Mouse (Mus musculus): ENCODE data around the gene Apobec1. TPM values are rescaled to one million over a fixed set of nuclear protein-coding genes. Genes with fewer than 3 reads are reported as not detected.

Apobec1 gene
- polyA plus RNA-seq, 1 experiment from 2014 or later = 2.0 TPM

DNA sequence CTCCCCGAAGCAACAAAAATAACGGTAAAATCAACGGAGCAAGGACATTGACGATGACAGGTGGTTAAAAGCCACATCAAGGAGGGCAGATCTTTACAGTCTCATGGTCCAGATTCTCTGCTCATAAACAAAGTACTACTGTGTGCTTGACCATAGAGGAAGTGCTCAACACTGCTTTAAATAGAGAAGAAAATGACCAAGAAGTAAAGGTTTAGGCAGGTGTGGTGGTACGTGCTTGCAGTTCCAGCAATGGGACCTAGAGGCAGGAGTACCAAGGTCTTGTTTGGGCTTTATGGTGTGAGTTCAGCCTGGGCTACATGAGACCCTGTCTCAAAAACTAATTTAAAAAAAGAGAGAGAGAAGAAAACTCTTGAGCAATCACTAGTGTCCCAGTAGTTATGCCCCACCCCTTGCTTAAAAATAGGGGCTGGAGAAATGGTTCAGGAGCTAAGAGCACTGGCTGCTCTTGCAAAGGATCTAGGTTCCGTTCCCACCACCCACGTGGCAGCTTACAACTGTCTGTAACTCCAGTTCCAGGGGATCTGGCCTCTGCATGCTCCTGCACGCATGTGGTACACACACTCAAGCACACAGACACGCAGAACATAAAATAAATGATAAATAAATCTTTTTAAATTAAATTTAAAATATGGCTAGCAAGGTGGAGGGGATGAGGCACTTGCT is 3.0 kb downstream of the Apobec1 start:
- Histone ChIP-seq H3K27ac (ENCODE audit: low read depth, low read length) (no peak overlapping the region), H3K9ac (ENCODE audit: low read length) (no peak overlapping the region), H3K9me3 (ENCODE audit: control insufficient read depth, low read length) (no peaks in the 10 kb centered on the region), H3K4me2 (no peak overlapping the region), H3K4me3 (ENCODE audit: low read depth, low read length) (no peak overlapping the region), H3K36me3 (ENCODE audit: control insufficient read depth, insufficient read depth, low read length) (no peaks in the 10 kb centered on the region), H3K27me3 (ENCODE audit: control insufficient read depth, insufficient read depth, low read length) (no peaks in the 10 kb centered on the region), H3K4me1 (ENCODE audit: control insufficient read depth, insufficient read depth, low read length) (0 out of 2 replicates have a peak, but pooled peaks cover 2% of the 10 kb centered on the region)
- WGBS = 90% methylated on average over 9 of the region's 9 CpGs
- DNase-seq (ENCODE audit: low spot score, missing footprints) (no peak), ATAC-seq (ENCODE audit: low FRiP score) (no peak)

DNA sequence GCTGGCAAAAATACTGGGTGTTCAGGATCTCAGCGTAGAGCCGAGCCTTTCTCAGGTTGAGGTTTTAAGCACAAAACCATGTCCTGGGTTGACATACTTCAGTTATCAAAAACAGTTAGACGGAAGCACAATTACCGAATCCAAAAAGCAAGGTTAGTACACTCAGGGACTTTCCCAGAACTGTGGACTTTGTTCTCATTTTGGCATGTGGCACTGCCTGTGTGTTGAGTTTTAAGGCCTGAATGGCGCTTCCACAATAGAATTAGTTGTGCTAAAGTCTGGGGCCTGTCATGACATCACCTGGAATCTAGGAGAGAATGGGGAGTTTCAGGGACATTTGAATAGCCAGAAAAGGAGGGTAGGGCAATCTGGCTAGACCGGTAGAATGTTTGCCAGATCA is 3.8 kb downstream of the Apobec1 start:
- WGBS = 90% methylated on average over 6 of the region's 6 CpGs
- Histone ChIP-seq H3K4me3 (ENCODE audit: low read depth, low read length) (no peak overlapping the region), H3K27me3 (ENCODE audit: control insufficient read depth, insufficient read depth, low read length) (no peaks in the 10 kb centered on the region), H3K27ac (ENCODE audit: low read depth, low read length) (no peak overlapping the region), H3K36me3 (ENCODE audit: control insufficient read depth, insufficient read depth, low read length) (no peaks in the 10 kb centered on the region), H3K4me1 (ENCODE audit: control insufficient read depth, insufficient read depth, low read length) (0 out of 2 replicates have a peak, but pooled peaks cover 2% of the 10 kb centered on the region), H3K9me3 (ENCODE audit: control insufficient read depth, low read length) (no peaks in the 10 kb centered on the region), H3K9ac (ENCODE audit: low read length) (no peak overlapping the region), H3K4me2 (no peak overlapping the region)
- no peak for DNase-seq (ENCODE audit: low spot score, missing footprints)
- no peak for ATAC-seq (ENCODE audit: low FRiP score)

DNA sequence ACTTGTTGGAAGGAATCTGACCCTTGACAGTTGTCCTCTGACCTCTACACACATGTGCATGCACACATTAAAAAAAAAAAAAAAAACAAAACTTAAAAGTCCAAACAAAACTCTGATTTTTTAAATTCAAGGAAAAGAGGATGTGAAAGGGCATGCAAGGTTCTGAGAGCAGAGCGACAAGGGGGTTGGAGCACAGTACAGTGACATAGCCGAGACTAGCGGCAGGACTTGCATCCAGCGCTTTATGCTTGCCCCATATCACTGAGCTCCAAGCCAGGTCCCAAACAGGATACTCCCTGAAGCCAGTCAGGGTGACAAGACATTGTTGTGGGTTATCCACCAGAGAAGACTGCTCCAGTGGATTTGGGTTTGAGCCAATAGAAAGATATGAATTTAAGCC is 4.2 kb downstream of the Apobec1 start:
- H3K27me3 ChIP-seq (ENCODE audit: control insufficient read depth, insufficient read depth, low read length) = no peaks in the 10 kb centered on the region
- 0 out of 2 replicates have a peak, but pooled peaks cover 2% of the 10 kb centered on the region for H3K4me1 ChIP-seq (ENCODE audit: control insufficient read depth, insufficient read depth, low read length)
- DNase-seq (ENCODE audit: low spot score, missing footprints) (no peak), ATAC-seq (ENCODE audit: low FRiP score) (no peak)
- no peaks in the 10 kb centered on the region for H3K36me3 ChIP-seq (ENCODE audit: control insufficient read depth, insufficient read depth, low read length)
- H3K27ac ChIP-seq (ENCODE audit: low read depth, low read length) = no peak overlapping the region
- no peak overlapping the region for H3K9ac ChIP-seq (ENCODE audit: low read length)
- H3K4me2 ChIP-seq = no peak overlapping the region
- no peaks in the 10 kb centered on the region for H3K9me3 ChIP-seq (ENCODE audit: control insufficient read depth, low read length)
- H3K4me3 ChIP-seq (ENCODE audit: low read depth, low read length) = no peak overlapping the region
- 94% methylated on average over 4 of the region's 4 CpGs for WGBS

DNA sequence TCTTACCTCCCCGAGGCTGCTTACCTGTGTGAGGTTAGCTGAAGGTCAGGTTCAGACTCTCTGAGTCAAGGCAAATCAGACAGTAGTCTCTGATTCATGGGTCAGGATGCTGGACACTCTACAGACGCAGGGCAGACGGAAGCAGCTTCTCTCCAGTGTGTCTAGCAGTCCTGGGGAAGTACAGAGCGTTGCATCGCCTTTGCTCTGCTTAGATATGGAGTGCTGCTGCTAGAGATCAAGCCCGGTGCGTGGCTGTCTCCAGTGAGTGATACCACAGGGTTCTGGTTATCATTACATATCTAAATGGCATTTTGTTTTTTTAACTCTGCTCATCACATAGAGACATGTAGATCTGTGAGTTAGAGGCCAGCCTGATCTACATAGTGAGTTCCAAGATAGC is 5.6 kb downstream of the Apobec1 start:
- no peaks in the 10 kb centered on the region for H3K27me3 ChIP-seq (ENCODE audit: control insufficient read depth, insufficient read depth, low read length)
- DNase-seq (ENCODE audit: low spot score, missing footprints) (no peak), ATAC-seq (ENCODE audit: low FRiP score) (no peak)
- H3K4me2 ChIP-seq = no peak overlapping the region
- H3K4me3 ChIP-seq (ENCODE audit: low read depth, low read length) = no peak overlapping the region
- H3K36me3 ChIP-seq (ENCODE audit: control insufficient read depth, insufficient read depth, low read length) = no peaks in the 10 kb centered on the region
- WGBS = 89% methylated on average over 7 of the region's 7 CpGs
- H3K9ac ChIP-seq (ENCODE audit: low read length) = no peak overlapping the region
- H3K4me1 ChIP-seq (ENCODE audit: control insufficient read depth, insufficient read depth, low read length) = no peaks in the 10 kb centered on the region
- H3K27ac ChIP-seq (ENCODE audit: low read depth, low read length) = no peak overlapping the region
- no peaks in the 10 kb centered on the region for H3K9me3 ChIP-seq (ENCODE audit: control insufficient read depth, low read length)

DNA sequence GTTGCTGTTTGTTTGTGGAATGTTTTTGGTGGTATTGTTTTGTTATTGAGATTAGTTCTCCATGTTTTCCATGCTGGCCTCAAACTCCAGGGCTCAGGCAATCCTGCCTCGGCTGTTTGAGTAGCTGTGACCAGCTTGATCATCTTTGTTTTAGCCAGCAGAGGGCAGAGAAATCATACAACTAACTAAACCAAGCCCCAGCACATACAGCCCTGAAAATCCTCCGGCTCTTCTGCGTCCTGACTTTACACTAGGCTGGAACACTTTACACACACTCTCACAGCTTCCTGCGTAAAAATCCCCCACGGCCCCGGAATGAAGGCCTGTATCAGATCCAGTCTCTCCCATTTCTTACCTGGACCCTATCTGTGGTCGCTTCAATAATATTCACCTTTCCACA is 6.6 kb downstream of the Apobec1 start:
- Histone ChIP-seq H3K4me3 (ENCODE audit: low read depth, low read length) (no peak overlapping the region), H3K4me2 (no peak overlapping the region), H3K9me3 (ENCODE audit: control insufficient read depth, low read length) (no peaks in the 10 kb centered on the region), H3K27me3 (ENCODE audit: control insufficient read depth, insufficient read depth, low read length) (no peaks in the 10 kb centered on the region), H3K4me1 (ENCODE audit: control insufficient read depth, insufficient read depth, low read length) (no peaks in the 10 kb centered on the region), H3K36me3 (ENCODE audit: control insufficient read depth, insufficient read depth, low read length) (no peaks in the 10 kb centered on the region), H3K9ac (ENCODE audit: low read length) (no peak overlapping the region), H3K27ac (ENCODE audit: low read depth, low read length) (no peak overlapping the region)
- WGBS = 37% methylated on average over 7 of the region's 7 CpGs
- peak; percentile 85 for DNase-seq (ENCODE audit: low spot score, missing footprints)
- 0 out of 2 replicates have a peak, but pooled peaks have one; percentile 42 for ATAC-seq (ENCODE audit: low FRiP score)

DNA sequence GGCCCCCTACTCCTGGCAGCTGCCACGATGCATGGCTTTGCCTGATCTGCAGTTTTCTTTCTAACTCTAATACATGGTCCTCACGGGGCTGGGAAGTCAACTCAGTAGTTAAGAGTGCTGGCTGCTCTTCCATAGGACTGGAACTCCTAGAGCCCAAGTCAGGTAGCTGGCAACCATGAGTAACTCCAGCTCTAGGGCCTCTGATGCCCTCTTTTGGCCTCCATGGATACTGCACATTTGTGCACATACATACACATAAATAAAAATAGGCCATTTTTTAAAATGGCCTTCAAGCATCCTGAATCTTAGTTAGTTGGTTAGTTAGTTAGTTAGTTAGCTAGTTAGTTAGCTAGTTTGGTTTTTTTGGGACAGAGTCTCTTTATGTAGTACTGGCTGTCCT is 9.3 kb downstream of the Apobec1 start:
- no peaks in the 10 kb centered on the region for H3K9me3 ChIP-seq (ENCODE audit: control insufficient read depth, low read length)
- no peaks in the 10 kb centered on the region for H3K36me3 ChIP-seq (ENCODE audit: control insufficient read depth, insufficient read depth, low read length)
- no peaks in the 10 kb centered on the region for H3K27me3 ChIP-seq (ENCODE audit: control insufficient read depth, insufficient read depth, low read length)
- 90% methylated on average over 2 of the region's 2 CpGs for WGBS
- ATAC-seq (ENCODE audit: low FRiP score) = no peak
- no peak overlapping the region for H3K4me3 ChIP-seq (ENCODE audit: low read depth, low read length)
- no peak overlapping the region for H3K9ac ChIP-seq (ENCODE audit: low read length)
- H3K4me1 ChIP-seq (ENCODE audit: control insufficient read depth, insufficient read depth, low read length) = no peaks in the 10 kb centered on the region
- DNase-seq (ENCODE audit: low spot score, missing footprints) = no peak
- no peak overlapping the region for H3K27ac ChIP-seq (ENCODE audit: low read depth, low read length)
- H3K4me2 ChIP-seq = no peak overlapping the region

DNA sequence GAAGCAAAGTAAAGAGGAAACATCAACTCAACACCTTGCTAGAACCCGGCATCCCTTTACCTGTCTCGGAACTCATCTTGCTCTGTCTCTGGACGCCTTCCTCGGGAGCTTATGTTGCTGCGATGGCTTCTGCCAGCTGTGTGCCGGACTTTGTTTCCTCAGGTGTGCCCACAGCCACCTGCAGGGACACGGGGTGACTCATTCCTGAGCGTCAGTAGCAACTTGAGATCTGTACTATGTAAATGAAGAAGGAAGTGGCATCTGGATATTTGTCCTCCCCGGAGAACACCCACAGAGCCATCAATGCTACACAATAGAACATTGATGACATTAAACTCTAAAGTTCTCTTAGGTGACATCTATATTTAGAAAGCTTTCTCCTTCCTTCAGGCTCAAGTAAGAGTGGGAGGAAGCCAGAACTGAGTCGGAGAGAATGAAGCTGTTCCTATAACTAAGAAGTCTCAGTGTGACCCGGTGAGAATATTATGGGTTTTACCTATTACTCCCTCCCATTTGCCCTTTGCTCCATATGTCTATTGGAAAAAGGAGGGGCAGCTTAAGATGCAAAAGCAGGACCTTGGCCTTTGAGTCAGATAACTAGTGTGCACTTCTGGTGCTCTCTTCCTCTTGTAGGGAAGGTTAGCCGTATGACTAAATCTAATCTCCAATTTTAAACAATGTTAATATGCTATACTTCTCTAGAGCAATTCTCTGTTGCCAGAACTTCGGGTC is 11.1 kb downstream of the Apobec1 start:
- no peaks in the 10 kb centered on the region for H3K36me3 ChIP-seq (ENCODE audit: control insufficient read depth, insufficient read depth, low read length)
- H3K27me3 ChIP-seq (ENCODE audit: control insufficient read depth, insufficient read depth, low read length) = no peaks in the 10 kb centered on the region
- no peaks in the 10 kb centered on the region for H3K9me3 ChIP-seq (ENCODE audit: control insufficient read depth, low read length)
- no peak overlapping the region for H3K27ac ChIP-seq (ENCODE audit: low read depth, low read length)
- H3K9ac ChIP-seq (ENCODE audit: low read length) = no peak overlapping the region
- DNase-seq (ENCODE audit: low spot score, missing footprints) (no peak), ATAC-seq (ENCODE audit: low FRiP score) (no peak)
- H3K4me2 ChIP-seq = no peak overlapping the region
- WGBS = 87% methylated on average over 13 of the region's 13 CpGs
- H3K4me3 ChIP-seq (ENCODE audit: low read depth, low read length) = no peak overlapping the region
- H3K4me1 ChIP-seq (ENCODE audit: control insufficient read depth, insufficient read depth, low read length) = no peaks in the 10 kb centered on the region

DNA sequence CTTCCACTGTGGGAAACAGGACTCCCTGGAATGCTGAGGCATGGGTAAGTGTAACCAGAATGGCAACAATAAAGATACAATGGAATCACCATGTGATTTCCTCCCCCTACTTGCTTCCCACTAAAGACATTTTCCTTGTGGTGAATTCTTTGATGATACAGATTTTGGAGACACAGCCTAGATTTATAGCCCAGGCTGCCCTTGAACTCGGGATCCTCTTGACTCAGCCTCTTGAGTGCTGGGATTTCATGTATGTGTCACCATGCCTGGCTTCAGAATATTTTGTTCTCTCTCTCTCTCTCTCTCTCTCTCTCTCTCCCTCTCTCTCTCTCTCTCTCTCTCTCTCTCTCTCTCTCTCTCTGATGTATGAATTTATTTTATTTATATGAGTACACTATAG is 23.2 kb downstream of the Apobec1 start:
- 95% methylated on average over 1 of the region's 1 CpGs for whole genome bisulfite sequencing
- Histone ChIP-seq H3K9ac (ENCODE audit: low read length) (no peak overlapping the region), H3K9me3 (ENCODE audit: control insufficient read depth, low read length) (no peaks in the 10 kb centered on the region), H3K4me3 (ENCODE audit: low read depth, low read length) (no peak overlapping the region), H3K4me1 (ENCODE audit: control insufficient read depth, insufficient read depth, low read length) (no peaks in the 10 kb centered on the region), H3K4me2 (no peak overlapping the region), H3K27ac (ENCODE audit: low read depth, low read length) (no peak overlapping the region), H3K27me3 (ENCODE audit: control insufficient read depth, insufficient read depth, low read length) (no peaks in the 10 kb centered on the region), H3K36me3 (ENCODE audit: control insufficient read depth, insufficient read depth, low read length) (no peaks in the 10 kb centered on the region)
- DNase-seq (ENCODE audit: low spot score, missing footprints) = no peak
- no peak for ATAC-seq (ENCODE audit: low FRiP score)

DNA sequence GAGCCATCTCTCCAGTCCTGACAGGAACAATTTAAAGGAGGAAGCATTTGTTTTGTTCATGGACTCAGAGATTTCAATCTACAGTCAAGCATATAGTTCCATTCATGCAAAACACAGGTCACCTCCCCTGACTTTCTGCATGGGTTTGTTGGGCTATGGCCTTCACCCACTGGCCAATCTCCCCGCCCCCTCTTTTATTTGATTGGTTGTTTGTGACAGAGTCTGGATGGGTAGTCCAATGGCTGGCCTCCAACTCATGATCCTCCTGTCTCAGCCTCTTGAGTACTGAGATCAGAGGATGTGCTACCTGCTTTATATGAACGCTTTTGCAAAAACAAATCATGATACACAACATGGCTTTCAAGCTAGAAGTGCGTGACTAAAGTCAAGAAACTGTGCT is 25.2 kb downstream of the Apobec1 start:
- 92% methylated on average over 3 of the region's 3 CpGs for WGBS
- Histone ChIP-seq H3K4me2 (no peak overlapping the region), H3K4me1 (ENCODE audit: control insufficient read depth, insufficient read depth, low read length) (no peaks in the 10 kb centered on the region), H3K36me3 (ENCODE audit: control insufficient read depth, insufficient read depth, low read length) (no peaks in the 10 kb centered on the region), H3K4me3 (ENCODE audit: low read depth, low read length) (no peak overlapping the region), H3K27ac (ENCODE audit: low read depth, low read length) (no peak overlapping the region), H3K9ac (ENCODE audit: low read length) (no peak overlapping the region), H3K9me3 (ENCODE audit: control insufficient read depth, low read length) (no peaks in the 10 kb centered on the region), H3K27me3 (ENCODE audit: control insufficient read depth, insufficient read depth, low read length) (no peaks in the 10 kb centered on the region)
- no peak for DNase-seq (ENCODE audit: low spot score, missing footprints)
- no peak for ATAC-seq (ENCODE audit: low FRiP score)

All from midbrain, embryonic 11.5 days (tissue).